Mouse (Mus musculus): ENCODE measurements around the gene Slf2. TPM values are rescaled to one million over a fixed set of nuclear protein-coding genes. Genes with fewer than 3 reads are reported as not detected.

Slf2 gene
- total and polyA plus RNA-seq, 3 experiments = 30.2 to 109 (median 35.4) TPM

- Histone ChIP-seq H3K36me3 (ENCODE audit: control insufficient read depth in 1 of 2, insufficient read depth in 2 of 2, low read length in 2 of 2) (no peaks in the 10 kb centered on the region), H3K27me3 (ENCODE audit: control insufficient read depth in 1 of 2, insufficient read depth in 2 of 2, low read length in 2 of 2) (peaks cover 3 to 5% of the 10 kb centered on the region in 2 experiments; a peak in 2 of 4 replicates), H3K4me1 (ENCODE audit: control insufficient read depth in 1 of 2, insufficient read depth in 2 of 2, low read length in 2 of 2) (no peaks in the 10 kb centered on the region), H3K9ac (ENCODE audit: control insufficient read depth, low read depth, low read length, poor library complexity, severe bottlenecking) (no peak overlapping the region), H3K79me2 (ENCODE audit: control insufficient read depth, insufficient read depth, low read length, poor library complexity) (no peaks in the 10 kb centered on the region), H3K4me3 (ENCODE audit: control insufficient read depth in 1 of 2, insufficient read depth in 1 of 2, low read depth in 2 of 2, low read length in 2 of 2) (no peak overlapping the region), H3K9me3 (replicated peaks; ENCODE audit: insufficient read depth, low read length) (no peaks in the 10 kb centered on the region), H3K27ac (ENCODE audit: control insufficient read depth, low read depth, low read length) (no peak overlapping the region)
- no peak for DNase-seq (ENCODE audit: low read depth, low spot score)
- TF ChIP-seq TCF12 (IDR thresholded peaks at IDR 0.05; ENCODE audit: low read depth, low read length) (no peak), MAX (IDR thresholded peaks at IDR 0.05; ENCODE audit: low read length) (no peak), ETS1 (IDR thresholded peaks at IDR 0.05; ENCODE audit: low read depth, low read length) (no peak), USF2 (IDR thresholded peaks at IDR 0.05; ENCODE audit: borderline replicate concordance in 1 of 2, insufficient read depth in 1 of 2, low read depth in 1 of 2, low read length in 2 of 2) (no peak), NRF1 (IDR thresholded peaks at IDR 0.05; ENCODE audit: insufficient read depth, low read depth, low read length, poor library complexity, severe bottlenecking) (no peak), ZMIZ1 (IDR thresholded peaks at IDR 0.05; ENCODE audit: low read depth, low read length) (no peak), CTCF (IDR thresholded peaks at IDR 0.05 in 2 of 3, conservative IDR thresholded peaks at IDR 0.05 in 1 of 3; ENCODE audit: control insufficient read depth in 1 of 3, insufficient read depth in 1 of 3, low read depth in 2 of 3, low read length in 3 of 3, poor library complexity in 1 of 3, severe bottlenecking in 1 of 3) (no peak), ELF1 (IDR thresholded peaks at IDR 0.05; ENCODE audit: low read depth, low read length) (no peak)
Measured at GRCm38 (mm10) chr19:44886475-44886874, 44.5 kb upstream of the Slf2 start.

DNA sequence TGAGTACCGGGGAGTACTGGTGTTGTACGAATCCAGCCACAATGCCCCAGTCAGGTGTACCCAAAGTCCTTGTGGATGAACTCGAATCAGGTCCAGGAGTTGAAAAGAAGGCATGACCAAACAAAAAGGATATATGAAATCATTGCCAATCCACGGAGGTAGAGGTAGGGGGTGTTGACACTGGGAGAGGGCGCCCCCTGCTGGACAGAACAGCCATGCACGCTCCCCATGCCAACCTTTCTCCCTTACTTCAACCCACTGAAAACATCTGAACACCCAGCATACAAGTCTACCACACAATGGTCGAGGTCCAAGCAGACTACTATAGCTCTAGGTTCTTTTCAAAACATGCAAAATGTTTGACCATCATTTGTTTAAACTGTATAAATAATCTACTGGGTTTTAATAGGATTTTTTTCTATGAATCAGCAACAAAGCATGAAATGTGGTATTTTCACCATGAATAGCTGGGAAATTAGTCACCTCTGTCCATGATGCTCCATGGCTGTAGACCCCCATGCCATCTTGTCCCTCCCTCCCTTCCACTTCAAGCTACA is 43.2 kb upstream of the Slf2 start:
- Histone ChIP-seq H3K9me3 (replicated peaks; ENCODE audit: insufficient read depth, low read length) (no peaks in the 10 kb centered on the region), H3K27ac (ENCODE audit: control insufficient read depth, low read depth, low read length) (no peak overlapping the region), H3K36me3 (ENCODE audit: control insufficient read depth in 1 of 2, insufficient read depth in 2 of 2, low read length in 2 of 2) (no peaks in the 10 kb centered on the region), H3K9ac (ENCODE audit: control insufficient read depth, low read depth, low read length, poor library complexity, severe bottlenecking) (no peak overlapping the region), H3K4me3 (ENCODE audit: control insufficient read depth in 1 of 2, insufficient read depth in 1 of 2, low read depth in 2 of 2, low read length in 2 of 2) (no peak overlapping the region), H3K79me2 (ENCODE audit: control insufficient read depth, insufficient read depth, low read length, poor library complexity) (no peaks in the 10 kb centered on the region), H3K27me3 (ENCODE audit: control insufficient read depth in 1 of 2, insufficient read depth in 2 of 2, low read length in 2 of 2) (peaks cover 3 to 9% of the 10 kb centered on the region in 2 experiments; a peak in 2 of 4 replicates), H3K4me1 (ENCODE audit: control insufficient read depth in 1 of 2, insufficient read depth in 2 of 2, low read length in 2 of 2) (no peaks in the 10 kb centered on the region)
- peak; percentile 69 for DNase-seq (ENCODE audit: low read depth, low spot score)
- TF ChIP-seq JUND (IDR thresholded peaks at IDR 0.05; ENCODE audit: low read depth, low read length) (no peak), CHD1 (IDR thresholded peaks at IDR 0.05; ENCODE audit: low read depth, low read length) (no peak), MAX (IDR thresholded peaks at IDR 0.05; ENCODE audit: low read length) (no peak), NELFE (IDR thresholded peaks at IDR 0.05; ENCODE audit: low read depth, low read length) (no peak), ETS1 (IDR thresholded peaks at IDR 0.05; ENCODE audit: low read depth, low read length) (no peak), RAD21 (IDR thresholded peaks at IDR 0.05; ENCODE audit: low read depth, low read length) (peak; percentile 64), POLR2A (IDR thresholded peaks at IDR 0.05; ENCODE audit: control insufficient read depth in 1 of 2, insufficient read depth in 1 of 2, low read depth in 1 of 2, low read length in 2 of 2, poor library complexity in 1 of 2) (no peak), ZKSCAN1 (IDR thresholded peaks at IDR 0.05; ENCODE audit: low read depth, low read length) (no peak), NRF1 (IDR thresholded peaks at IDR 0.05; ENCODE audit: insufficient read depth, low read depth, low read length, poor library complexity, severe bottlenecking) (no peak), POLR2AphosphoS2 (IDR thresholded peaks at IDR 0.05; ENCODE audit: low read length) (no peak), E2F4 (IDR thresholded peaks at IDR 0.05; ENCODE audit: borderline replicate concordance, low read depth, low read length) (no peak), CTCF (IDR thresholded peaks at IDR 0.05 in 2 of 3, conservative IDR thresholded peaks at IDR 0.05 in 1 of 3; ENCODE audit: control insufficient read depth in 1 of 3, insufficient read depth in 1 of 3, low read depth in 2 of 3, low read length in 3 of 3, poor library complexity in 1 of 3, severe bottlenecking in 1 of 3) (peak; percentile 95 to 99 (median 98)), BHLHE40 (IDR thresholded peaks at IDR 0.05; ENCODE audit: borderline replicate concordance, low read depth, low read length) (no peak), MYC (IDR thresholded peaks at IDR 0.05; ENCODE audit: low read depth, low read length) (0 out of 2 replicates have a peak, but pooled peaks have one; percentile 38), SMC3 (IDR thresholded peaks at IDR 0.05; ENCODE audit: low read depth, low read length) (peak; percentile 83), MYB (IDR thresholded peaks at IDR 0.05; ENCODE audit: low read depth, low read length) (no peak), USF1 (IDR thresholded peaks at IDR 0.05; ENCODE audit: low read depth, low read length) (no peak), GATA1 (IDR thresholded peaks at IDR 0.05; ENCODE audit: low read depth, low read length) (no peak), ZC3H11A (IDR thresholded peaks at IDR 0.05; ENCODE audit: low read depth, low read length) (peak; percentile 53; the same call in 1 of the 2 replicates), TBP (IDR thresholded peaks at IDR 0.05; ENCODE audit: low read depth, low read length) (no peak), CHD2 (IDR thresholded peaks at IDR 0.05; ENCODE audit: low read length) (no peak)

Measured in MEL (cell line).